8 mouse cellular contexts compared by ENCODE assay signal in genomic region chr15:98830736-98831683, GRCm38 (mm10). TPM values are rescaled to one million over a fixed set of nuclear protein-coding genes. Genes with fewer than 3 reads are reported as not detected.
DNase-seq lines count a peak whose midpoint lies in the region; ATAC-seq and TF ChIP-seq lines count a peak whose summit lies in the region.

Gene Prkag1 (minus strand): TSS chr15:98831521.

- H3K4me1 ChIP-seq in hindbrain, embryonic 10.5 days (replicated peaks): peaks cover 20% of the 10 kb centered on the region
- H3K4me1 ChIP-seq in lung, postnatal 0 days (ENCODE audit: insufficient read depth, low read depth, low read length): 0 out of 2 replicates have a peak, but pooled peaks cover 6% of the 10 kb centered on the region

- H3K9me3 ChIP-seq in hindbrain, embryonic 10.5 days: no peaks in the 10 kb centered on the region
- no peaks in the 10 kb centered on the region for H3K9me3 ChIP-seq in lung, postnatal 0 days (ENCODE audit: low read length)

- peak; percentile 92 for ATAC-seq in frontal cortex, adult (ENCODE audit: low TSS enrichment)
- ATAC-seq in lung, postnatal 0 days: peak; percentile 98

- peak; percentile 98 for DNase-seq in MN1 (ENCODE audit: low spot score)
- peak; percentile 93 for DNase-seq in cerebellum, adult 9-10 months
- peak; percentile 98 for DNase-seq in hindbrain, embryonic 10.5 days (ENCODE audit: low spot score)
- DNase-seq in layer of hippocampus, adult 9-11 months: peak; percentile 95
- peak; percentile 99 for DNase-seq in lung, postnatal 0 days (ENCODE audit: low spot score)
- peak; percentile 96 for DNase-seq in ovary, postnatal 14 days (ENCODE audit: low spot score)
- DNase-seq in thymus, postnatal 14 days: peak; percentile 99

- WGBS in hindbrain, embryonic 10.5 days: under 1% methylated on average over 66 of the region's 66 CpGs
- 2% methylated on average over 60 of the region's 66 CpGs for WGBS in lung, postnatal 0 days

- TF ChIP-seq CTCF in lung, postnatal 0 days (IDR thresholded peaks at IDR 0.05): peak; percentile 69

- peak; percentile 89 for TF ChIP-seq EP300 in lung, postnatal 0 days (IDR thresholded peaks at IDR 0.05)

- peak within 1 kb of the TSS; percentile 92 for H3K27ac ChIP-seq in hindbrain, embryonic 10.5 days
- H3K27ac ChIP-seq in lung, postnatal 0 days (ENCODE audit: low read length): peak within 1 kb of the TSS; percentile 97

- H3K4me3 ChIP-seq in hindbrain, embryonic 10.5 days: peak within 1 kb of the TSS; percentile 84
- peak within 1 kb of the TSS; percentile 79 for H3K4me3 ChIP-seq in lung, postnatal 0 days (ENCODE audit: low read depth, low read length)

- peaks cover 43% of the 10 kb centered on the region for H3K36me3 ChIP-seq in hindbrain, embryonic 10.5 days
- peaks cover 20% of the 10 kb centered on the region for H3K36me3 ChIP-seq in lung, postnatal 0 days (ENCODE audit: insufficient read depth, low read length)

- no peaks in the 10 kb centered on the region for H3K27me3 ChIP-seq in hindbrain, embryonic 10.5 days (ENCODE audit: insufficient read depth, poor library complexity, severe bottlenecking)
- H3K27me3 ChIP-seq in lung, postnatal 0 days (replicated peaks; ENCODE audit: insufficient read depth, low read length): no peaks in the 10 kb centered on the region

- peak within 1 kb of the TSS; percentile 88 for H3K9ac ChIP-seq in lung, postnatal 0 days (replicated peaks; ENCODE audit: low read depth)

- H3K4me2 ChIP-seq in lung, postnatal 0 days (replicated peaks; ENCODE audit: low read depth, low read length): peak within 1 kb of the TSS; percentile 53

RNA-seq across cellular contexts. Expression of gene Prkag1, which starts in this region (rescaled TPM):
- 88.7 and 89.0 TPM in 2 replicates for polyA plus RNA-seq in hindbrain, embryonic 10.5 days (2016; fragmentation: Nextera tagmentation; extraction: Ambion mirVana)
- 72.2 and 76.7 TPM in 2 replicates for polyA plus RNA-seq in lung, postnatal 0 days (2015; fragmentation: Nextera tagmentation; extraction: Ambion mirVana)

Comparison
In these comparisons a context has a peak if more than half of its experiments do, and no peak if none do; other contexts are left out.
1. Peak in every context shown above with its lines: DNase-seq, ATAC-seq, H3K4me3 ChIP-seq and H3K27ac ChIP-seq.